Mouse (Mus musculus): ENCODE measurements at regions not wholly inside any gene's neighbourhood (a gene's known extent, or its start where the extent isn't known, plus 50 kb on each side); places are given as distances from the start of the nearest gene placed in this dataset.

GRCm38 (mm10) chr12:77638266-77638665 lies 400.3 kb downstream of the Fut8 start:
- no peak for TF ChIP-seq POLR2A (IDR thresholded peaks at IDR 0.05; ENCODE audit: insufficient read depth, low read length)
- TF ChIP-seq CTCF (IDR thresholded peaks at IDR 0.05; ENCODE audit: low read depth, low read length): no peak
- no peak for TF ChIP-seq EP300 (IDR thresholded peaks at IDR 0.05; ENCODE audit: insufficient read depth, low read depth, low read length)
